Mouse (Mus musculus): ENCODE measurements around the gene Fbxo44.
"Not testable (repeated sequence)": the region's sequence is repeated elsewhere in the genome, so short reads cannot be mapped to it uniquely, and the experiment has no call there.

Fbxo44 gene

DNA sequence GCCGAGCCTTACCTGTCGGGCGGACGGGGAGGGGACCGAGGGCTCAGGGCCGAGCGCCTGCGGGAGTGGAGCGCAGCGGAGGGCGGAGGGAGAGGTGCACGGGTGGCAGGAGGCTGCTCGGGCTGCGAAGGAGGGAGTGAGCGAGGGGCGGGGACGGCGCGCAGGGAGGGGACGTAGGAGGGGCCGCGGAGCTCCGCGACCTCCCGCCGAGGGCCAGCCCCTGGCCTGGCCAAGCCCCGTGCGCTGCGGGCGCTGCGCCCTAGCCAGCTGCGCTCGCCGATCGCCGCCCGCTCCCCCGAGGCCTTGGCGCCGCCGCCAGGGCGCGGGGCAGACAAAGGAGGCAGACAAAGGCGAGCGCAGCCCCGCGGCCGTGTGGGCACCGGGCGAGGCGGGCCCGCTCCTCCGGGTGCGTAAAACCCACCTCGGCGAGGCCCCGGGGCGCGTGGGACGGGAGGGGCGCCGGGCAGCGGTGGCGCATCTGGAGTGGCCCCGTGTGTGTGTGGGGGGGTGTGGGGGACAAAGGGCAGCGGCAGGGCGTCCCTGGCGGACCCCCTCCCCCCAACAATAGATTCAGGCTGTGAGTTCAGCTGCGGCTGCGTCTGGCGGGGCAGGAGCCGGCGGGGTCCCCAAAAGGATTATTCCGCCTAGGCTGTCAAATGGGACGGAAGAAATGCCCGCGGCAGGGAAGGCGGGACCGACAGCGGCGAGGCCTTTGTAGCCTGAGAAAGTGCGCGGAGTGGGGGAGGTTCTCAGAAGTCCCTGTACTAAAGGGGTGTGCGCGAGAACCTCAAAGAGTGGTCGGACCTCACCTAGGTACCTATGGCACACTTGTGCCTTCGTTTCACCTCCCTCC lies 29.5 kb downstream of the Fbxo44 start, which contains the start of gene Draxin:
Draxin (minus strand) TSS at position 138 of the 853 bp plus-strand sequence.
- DNase-seq (ENCODE audit: low spot score) = peak; percentile 67

DNA sequence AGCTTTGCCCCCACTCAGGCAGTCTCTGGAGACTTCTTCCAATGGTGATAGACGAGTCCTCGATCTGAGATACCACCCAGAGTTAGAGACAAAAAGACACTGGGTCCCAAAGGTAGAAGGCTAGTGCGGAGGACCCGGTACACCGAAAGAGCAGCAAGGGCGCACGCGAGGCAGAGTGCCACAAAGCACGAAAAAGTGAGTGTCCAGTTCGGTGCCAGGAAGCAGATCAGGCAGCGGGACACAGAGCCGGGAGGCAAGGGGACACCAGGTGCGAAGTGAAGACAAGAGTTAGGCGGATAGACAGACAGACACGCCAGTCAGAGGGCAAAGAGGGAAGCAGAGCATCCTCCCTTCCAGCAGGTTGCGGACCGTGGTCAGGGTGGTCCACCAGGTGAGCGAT lies 30.1 kb downstream of the Fbxo44 start, which contains the start of gene Mad2l2:
Mad2l2 (plus strand) TSS at position 252 of the 400 bp plus-strand sequence.
- DNase-seq (ENCODE audit: low spot score) = no peak

DNA sequence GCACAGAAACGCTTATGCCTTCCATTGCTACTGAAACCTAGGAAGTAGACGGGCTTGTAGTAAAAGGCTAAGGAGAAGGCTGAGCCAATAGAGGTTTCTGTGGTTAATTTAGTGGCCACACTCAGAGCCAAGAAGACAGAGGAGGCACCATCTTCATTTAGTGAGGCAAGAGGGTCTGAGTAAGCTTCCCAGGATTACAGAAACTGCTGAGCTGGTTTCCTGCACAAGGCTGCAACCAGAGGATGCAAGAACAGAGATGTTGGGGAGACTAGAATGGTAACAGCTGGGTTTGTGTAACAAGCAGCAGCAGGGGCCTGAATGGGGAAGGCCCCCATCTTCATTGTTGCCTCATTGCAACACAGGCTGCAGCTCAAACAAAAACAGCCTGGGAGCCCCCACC lies 31.6 kb downstream of the Fbxo44 start:
- DNase-seq (ENCODE audit: low spot score) = no peak

DNA sequence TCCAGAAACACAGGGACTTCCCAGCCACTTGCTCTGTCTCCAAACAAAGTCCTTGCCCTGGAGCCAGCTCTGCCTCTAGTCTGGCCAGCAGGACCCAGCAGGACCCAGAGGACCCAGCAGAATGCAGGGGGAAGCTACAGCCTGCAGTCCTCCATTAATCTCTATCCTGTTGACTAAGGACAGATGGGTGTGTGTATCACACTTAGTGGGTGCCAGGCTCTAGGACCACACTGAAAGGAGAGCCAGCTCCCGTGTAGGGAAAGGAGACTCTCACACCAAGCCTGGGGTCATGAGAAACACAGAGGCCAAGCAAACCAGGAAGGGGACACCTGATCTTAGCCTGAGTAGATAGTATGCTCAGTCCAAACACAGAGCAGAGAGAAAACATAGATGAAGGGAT lies 32.0 kb downstream of the Fbxo44 start:
- DNase-seq (ENCODE audit: low spot score) = no peak

DNA sequence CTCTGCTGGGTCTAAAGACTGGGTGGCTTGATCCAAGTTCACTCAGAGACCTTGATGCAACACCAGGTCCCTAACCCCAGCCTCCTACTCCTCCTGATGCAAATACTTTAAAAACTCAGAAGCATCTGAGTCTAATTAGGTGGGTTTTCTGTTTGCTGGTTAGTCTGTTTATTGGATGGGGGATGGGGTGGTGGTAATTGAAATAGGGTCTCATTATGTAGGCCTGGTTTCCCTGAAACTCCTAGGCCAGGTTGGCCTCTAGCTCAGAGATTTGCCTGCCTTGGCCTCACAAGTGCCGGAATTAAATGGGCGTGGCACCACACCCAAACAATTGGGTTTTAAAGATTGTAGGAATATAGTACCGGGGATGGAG lies 37.6 kb downstream of the Fbxo44 start:
- no peak for DNase-seq (ENCODE audit: low spot score)

DNA sequence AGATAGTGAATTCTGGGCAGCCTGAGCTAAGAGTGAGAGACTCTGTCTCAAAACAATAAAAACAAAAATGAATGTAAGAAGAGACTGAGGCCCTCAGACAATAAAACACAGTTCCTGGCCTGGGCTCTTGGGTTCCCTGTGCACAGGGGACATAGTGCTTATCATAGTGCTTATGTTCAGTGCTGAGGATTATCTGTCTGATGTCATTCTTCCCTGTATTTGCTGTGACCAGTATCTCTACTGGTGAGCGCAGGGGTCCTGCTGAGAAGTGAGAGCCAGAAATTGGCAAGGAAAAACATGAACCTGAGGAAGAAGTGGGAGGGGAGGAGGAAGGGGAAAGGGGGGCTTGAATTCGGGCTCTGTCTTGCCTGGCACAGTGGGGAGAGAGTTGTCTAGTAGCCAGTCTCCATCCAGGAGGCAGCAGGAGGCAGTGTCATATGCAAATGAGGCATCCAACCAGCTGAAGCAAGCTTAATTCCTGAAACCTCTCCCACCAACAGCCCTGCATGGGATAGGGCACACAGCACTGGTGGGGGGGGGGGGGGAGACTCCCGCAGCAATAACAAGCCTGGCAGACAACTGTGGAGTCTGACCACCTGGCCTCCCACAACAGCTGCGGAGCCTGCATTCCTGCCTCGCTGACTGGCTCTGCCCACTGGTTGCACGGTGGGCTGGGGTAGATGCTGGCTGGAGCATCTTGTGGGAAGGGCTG lies 38.1 kb downstream of the Fbxo44 start:
- no peak for DNase-seq (ENCODE audit: low spot score)

DNA sequence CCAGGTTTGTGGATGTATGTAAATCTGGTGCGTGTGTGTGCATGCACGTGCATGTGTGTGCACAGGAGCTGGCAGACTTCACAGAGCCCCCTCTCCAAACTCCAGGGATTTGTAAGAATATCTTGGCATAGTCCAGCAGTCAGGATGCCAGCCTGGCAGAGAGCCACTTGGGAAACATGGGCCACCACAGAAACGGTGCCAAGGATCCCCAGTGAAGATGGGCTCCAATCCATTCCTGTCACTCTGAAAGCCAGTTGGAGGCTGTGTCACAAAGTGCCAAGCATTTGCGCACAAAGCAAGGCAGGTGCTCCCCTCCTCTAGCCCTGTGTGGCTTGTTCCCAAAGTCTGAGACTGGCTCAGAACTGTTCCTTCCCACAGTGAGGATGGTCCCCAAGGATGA lies 38.9 kb downstream of the Fbxo44 start:
- no peak for DNase-seq (ENCODE audit: low spot score)

DNA sequence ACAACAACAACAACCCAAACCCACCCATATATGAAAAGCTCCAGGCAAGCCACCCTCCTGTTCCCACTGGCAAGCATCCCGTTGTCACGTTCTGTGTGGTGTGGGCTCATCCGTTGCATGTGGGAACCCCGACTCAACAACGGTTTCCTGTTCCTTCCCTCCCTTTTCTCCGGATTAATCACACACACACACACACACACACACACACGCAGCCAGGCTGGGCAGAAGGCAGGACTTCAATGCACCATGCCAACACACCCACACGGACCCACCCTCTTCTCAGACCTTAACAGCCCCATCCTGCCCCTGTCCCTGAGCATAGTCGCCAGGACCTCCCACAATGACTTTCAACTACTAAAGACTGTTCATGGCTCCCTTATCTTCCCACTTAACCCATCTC lies 39.7 kb downstream of the Fbxo44 start:
- DNase-seq (ENCODE audit: low spot score) = no peak

DNA sequence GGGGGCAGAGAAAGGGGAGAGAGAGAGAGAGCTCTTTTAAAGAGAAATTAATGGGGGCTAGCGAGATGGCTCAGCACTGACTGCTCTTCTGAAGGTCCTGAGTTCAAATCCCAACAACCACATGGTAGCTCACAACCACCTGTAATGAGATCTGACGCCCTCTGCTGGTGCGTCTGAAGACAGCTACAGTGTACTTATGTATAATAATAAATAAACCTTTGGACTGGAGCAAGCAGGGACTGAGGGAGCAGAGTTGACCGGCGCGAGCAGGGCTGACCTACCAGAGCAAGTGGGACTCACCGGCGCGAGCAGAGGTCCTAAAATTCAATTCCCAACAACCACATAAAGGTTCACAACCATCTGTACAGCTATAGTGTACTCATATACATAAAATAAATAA lies 40.7 kb downstream of the Fbxo44 start:
- not testable (repeated sequence) for DNase-seq (ENCODE audit: low spot score)

DNA sequence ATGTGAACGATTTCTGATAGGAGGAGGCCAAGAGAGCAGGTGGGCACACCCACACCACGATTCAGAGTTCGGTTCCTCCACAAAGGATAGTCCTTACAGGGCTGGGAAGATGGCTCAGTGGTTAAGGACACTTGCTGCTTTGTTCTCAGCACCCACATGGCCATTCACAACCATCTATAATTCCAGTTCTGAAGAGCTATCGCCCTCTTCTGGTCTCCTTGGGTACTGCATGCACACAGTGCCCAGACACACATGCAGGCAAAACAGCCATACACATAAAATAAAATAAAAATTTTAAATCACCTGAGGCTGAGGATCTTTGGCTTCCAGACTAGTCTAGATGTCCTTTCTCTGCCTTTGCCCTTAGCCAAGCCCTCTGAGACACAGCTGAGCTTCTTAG lies 42.9 kb downstream of the Fbxo44 start:
- DNase-seq (ENCODE audit: low spot score) = no peak

DNA sequence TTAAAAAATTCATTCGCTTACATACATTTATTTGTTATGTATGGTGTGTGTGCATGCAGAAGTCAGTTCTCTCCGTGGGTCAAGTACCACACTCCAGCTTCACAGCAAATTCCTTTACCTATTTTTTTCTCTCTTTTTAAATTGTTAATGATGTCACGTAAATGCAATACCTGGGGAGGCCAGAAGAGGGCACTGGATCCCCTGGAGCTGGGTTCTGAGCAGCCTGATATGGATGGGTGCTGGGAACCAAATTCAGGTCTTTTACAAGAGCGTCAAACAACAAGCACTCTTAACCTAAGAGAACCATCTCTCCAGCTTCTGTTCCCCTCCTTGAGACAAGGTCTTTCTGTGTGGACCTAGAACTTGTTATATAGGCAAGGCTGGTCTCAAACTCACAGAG lies 43.6 kb downstream of the Fbxo44 start:
- no peak for DNase-seq (ENCODE audit: low spot score)

DNA sequence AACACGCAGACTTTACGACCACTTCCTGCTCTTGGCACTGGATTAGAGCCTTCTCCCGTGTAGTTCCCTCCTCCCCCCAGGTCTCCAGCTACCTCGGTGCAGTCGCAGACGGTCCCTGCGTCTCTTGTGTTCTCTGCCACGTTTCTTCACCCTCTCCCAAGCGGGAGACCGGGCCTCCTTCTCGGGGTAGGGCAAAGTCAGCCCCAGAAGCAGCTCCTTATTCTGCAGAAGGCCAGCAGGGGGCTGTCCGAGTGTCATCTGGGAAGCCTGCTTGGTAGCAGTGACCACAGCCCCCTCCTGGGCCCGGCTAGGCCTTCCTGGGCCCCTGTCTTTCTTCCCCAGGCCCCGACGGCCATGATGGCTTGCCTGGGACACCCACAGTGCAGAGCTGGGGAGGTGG lies 44.8 kb downstream of the Fbxo44 start:
- DNase-seq (ENCODE audit: low spot score) = peak; percentile 62

DNA sequence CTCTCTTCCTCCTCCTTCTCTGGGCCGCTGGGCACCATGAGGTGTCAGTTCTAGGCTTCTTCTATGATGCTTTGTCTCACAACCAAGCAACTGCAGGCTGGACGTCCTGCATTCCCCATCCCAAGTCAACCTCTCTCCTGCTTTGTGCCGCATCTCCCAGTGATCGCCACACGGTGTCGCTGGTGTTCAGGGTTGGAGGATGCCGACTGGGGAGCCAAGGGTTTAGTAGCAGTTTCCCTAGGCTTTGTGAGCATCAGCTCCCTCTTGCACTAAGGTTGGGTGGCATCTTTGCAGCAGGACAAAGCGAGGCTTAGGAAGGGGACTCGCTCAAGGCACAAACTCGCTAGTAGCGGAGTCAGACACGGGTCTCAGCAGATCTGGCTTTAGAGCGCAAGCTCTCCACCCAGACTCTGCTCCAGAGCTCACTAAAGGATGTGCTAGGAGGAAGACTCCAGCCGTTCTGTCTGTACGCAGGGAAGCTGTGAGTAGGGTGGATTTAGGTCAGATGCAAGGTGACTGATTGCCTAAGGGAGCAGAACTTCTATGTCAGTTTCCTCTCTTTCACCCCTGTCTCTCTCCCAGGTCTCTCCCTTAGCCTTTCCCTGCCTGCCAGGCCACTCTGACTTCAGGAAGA lies 45.4 kb downstream of the Fbxo44 start:
- peak; percentile 93 for DNase-seq (ENCODE audit: low spot score)

DNA sequence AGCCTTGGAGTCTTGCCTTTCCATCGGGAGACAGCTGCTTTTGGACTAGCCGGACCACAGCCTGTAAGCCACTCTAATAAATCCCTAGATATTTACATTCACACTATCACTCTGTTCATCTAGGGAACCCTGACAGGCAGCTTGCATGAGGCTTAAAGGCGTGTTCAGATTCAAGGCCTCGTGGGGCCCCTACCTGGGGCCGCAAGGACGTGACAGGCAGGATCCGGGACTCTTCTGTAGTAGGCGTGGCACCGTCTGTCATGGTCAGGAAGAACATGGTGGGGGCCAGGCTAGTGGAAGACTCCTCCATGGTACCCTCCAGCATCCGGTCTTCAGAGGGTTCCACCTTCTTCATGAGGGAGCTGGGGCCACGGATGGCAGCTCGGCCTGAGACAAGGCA lies 47.8 kb downstream of the Fbxo44 start:
- no peak for DNase-seq (ENCODE audit: low spot score)

DNA sequence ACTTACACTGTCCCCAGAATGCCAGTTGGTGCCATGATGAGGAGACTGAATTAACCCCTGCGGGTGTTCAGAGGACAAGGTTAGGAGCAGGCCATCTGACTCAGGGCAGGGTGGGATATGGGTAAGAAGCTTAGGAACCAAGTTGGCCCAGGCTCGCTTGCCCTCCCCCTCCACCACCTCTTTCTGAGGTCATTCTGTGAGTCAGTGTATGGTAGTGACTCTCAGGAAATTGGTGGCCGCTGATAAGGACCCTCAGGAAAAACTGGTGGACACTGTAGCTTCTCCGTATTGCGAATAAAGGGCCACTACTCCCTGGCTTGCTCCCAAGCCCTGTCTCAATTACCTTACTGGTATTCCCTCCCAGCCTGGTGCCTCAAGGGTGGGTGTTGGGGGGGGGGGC lies 51.1 kb downstream of the Fbxo44 start:
- DNase-seq (ENCODE audit: low spot score) = no peak

DNA sequence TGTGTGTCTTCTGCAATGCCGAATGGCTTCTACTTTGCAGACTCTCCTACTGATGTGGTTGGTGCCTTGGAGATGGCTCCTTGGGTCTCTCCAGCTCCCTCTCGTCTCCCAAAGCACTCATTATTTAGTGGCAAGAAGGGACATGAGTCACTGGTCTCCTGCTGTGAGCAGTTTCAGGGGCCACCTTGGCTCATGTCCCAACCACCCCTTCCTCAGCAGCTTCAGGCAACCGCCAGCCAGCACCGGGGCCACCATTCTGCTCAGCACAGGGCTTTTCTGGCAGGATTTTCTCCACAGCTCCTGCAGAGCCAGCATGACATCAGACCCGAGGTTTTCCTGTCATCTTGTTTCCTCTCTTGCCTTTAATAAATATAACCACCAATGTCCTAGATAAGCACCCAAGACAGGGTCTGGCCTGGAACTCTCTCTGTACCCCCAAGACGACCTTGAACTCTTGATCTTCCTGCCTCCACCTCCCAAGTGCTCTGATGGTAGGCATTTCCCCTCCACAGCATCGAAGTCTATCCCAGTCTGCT lies 51.6 kb downstream of the Fbxo44 start:
- no peak for DNase-seq (ENCODE audit: low spot score)

DNA sequence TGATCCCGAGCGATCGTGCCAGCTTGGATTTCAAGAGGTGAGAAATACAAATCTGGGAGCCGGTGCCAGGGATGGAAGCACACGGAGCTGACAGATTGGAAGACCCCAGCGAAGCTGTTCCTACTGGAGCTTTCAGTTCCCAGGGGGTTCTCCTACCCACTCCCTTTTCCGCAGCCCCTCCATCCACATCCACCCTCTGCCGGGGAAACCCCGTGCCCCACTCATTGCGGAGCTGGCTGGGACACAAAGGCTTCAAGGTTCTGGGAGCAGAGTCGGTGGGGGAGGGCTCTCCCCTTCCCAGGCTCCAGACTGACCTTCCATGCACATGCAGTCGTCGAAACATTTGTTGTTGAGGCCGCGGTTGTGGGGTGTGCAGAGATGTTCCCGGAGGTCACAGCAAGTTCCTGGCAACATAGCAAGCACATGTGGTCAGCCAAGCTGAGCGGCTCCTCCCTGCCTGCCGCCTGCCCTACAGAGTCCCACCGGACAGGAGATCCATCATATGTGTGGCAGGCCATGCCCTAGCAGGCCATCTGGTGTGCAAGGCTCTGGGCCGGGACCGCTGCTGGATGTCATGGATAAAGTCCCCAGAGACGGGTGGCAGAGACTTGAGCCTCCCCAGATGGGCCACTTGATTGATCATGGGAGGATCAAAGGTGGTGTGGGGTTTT lies 52.5 kb downstream of the Fbxo44 start:
- no peak for DNase-seq (ENCODE audit: low spot score)

DNA sequence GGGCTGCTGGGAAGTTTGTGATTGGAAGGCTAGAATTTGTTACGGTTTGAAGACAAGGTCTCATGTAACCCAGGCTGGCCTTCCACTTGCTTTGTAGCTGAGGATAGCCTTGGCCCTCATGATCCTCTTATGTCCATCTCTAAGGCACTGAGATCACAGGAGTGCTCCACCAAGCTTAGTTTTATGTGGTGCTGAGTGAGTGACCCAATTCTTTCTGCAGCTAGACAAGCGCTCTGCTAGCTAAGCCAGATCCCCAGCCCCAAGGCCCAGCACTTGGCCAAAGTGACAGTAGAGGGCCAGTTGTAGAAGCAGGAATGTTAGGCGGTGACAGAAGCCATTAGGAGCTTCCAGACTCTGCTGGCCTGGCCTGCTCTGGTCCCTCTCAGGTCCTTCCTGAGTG lies 56.1 kb downstream of the Fbxo44 start:
- DNase-seq (ENCODE audit: low spot score) = no peak
